Mouse (Mus musculus) E14TG2a.4 (cell line): ENCODE measurements at regions not wholly inside any gene's neighbourhood (a gene's known extent, or its start where the extent isn't known, plus 50 kb on each side); places are given as distances from the start of the nearest gene placed in this dataset.
A peak's percentile ranks its signal among the peaks of the same experiment; 100 is the strongest.

Experiments used
- CTCF ChIP-seq: conservative IDR thresholded peaks from 2 replicates; pipeline ENCODE4 v1.5.1; 2014; ENCODE audit warnings: low read length
- NANOG ChIP-seq: IDR thresholded peaks from 2 replicates; pipeline ENCODE4 v1.6.1; 2014; ENCODE audit warnings: borderline replicate concordance, low read length, mixed read lengths
- POU5F1 ChIP-seq: IDR thresholded peaks from 2 replicates; pipeline ENCODE4 v1.6.1; 2014; ENCODE audit warnings: low read length, borderline replicate concordance

DNA sequence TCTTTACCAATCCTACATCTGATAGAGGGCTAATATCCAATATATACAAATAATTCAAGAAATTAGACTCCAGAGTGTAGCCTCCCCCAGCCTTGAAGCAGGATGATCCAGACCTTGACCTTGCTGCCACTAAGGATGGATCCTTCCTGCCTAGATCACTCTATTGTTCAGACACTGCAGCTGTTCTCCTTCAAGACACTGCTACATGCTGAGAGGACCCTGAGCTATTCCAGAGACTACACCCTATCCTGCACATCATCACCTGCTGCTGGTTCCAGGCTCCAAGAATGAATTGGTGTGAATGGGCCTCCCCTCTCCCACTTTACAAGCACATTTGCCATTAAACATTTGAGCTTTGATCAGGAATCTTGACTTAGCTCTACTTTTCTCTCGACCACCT is 588.2 kb upstream of the Kcnd2 start:
- TF ChIP-seq CTCF (no peak), POU5F1 (no peak), NANOG (peak; percentile 51; the same call in 1 of the 2 replicates)
